Mouse (Mus musculus) lung, embryonic 15.5 days (tissue): ENCODE measurements around the gene Sugp1. TPM values are rescaled to one million over a fixed set of nuclear protein-coding genes. Genes with fewer than 3 reads are reported as not detected.

Experiments used
- ATAC-seq: fragments of 200-750 bp; cut with Nextera tagmentation; 2 replicates; pipeline ENCODE4 v1.8.0; 2017; ENCODE audit warnings: moderate number of reproducible peaks, borderline replicate concordance; ENCODE audit not compliant: low FRiP score, low TSS enrichment; ENCODE audit errors: extremely low read depth
- H3K27ac ChIP-seq: fragments of 300-500 bp; sonication (generic); 2 replicates; pipeline ENCODE4 v1.5.1; 2015; ENCODE audit warnings: moderate library complexity, mild to moderate bottlenecking, inconsistent platforms
- H3K27me3 ChIP-seq: fragments of 300-500 bp; sonication (generic); 2 replicates; pipeline ENCODE4 v1.6.1; 2015; ENCODE audit warnings: inconsistent platforms
- H3K36me3 ChIP-seq: fragments of 300-500 bp; sonication (generic); 2 replicates; pipeline ENCODE4 v1.6.1; 2015; ENCODE audit warnings: inconsistent platforms
- H3K4me1 ChIP-seq: fragments of 300-500 bp; sonication (generic); 2 replicates; pipeline ENCODE4 v1.6.1; 2015; ENCODE audit warnings: inconsistent platforms
- H3K4me2 ChIP-seq: fragments of 300-500 bp; sonication (generic); 2 replicates; pipeline ENCODE4 v1.6.1; 2015; ENCODE audit warnings: inconsistent platforms, mild to moderate bottlenecking, moderate library complexity
- H3K4me3 ChIP-seq: fragments of 300-500 bp; sonication (generic); 2 replicates; pipeline ENCODE4 v1.5.1; 2015; ENCODE audit warnings: mild to moderate bottlenecking, inconsistent platforms
- H3K9ac ChIP-seq: fragments of 300-500 bp; sonication (generic); 2 replicates; pipeline ENCODE4 v1.6.1; 2015; ENCODE audit warnings: inconsistent platforms
- H3K9me3 ChIP-seq: fragments of 300-500 bp; sonication (generic); 2 replicates; pipeline ENCODE4 v1.6.1; 2016; ENCODE audit warnings: inconsistent platforms
- WGBS: fragments of 180-500 bp; shearing (Covaris S2); methylation state at CpG from one replicate; pipeline ENCODE4 v1.1.7; 2015; 5-methylcytosine and 5-hydroxymethylcytosine counted together
- microRNA-seq: library from miRNA; unstranded; fragments of <30 nt; microRNA quantifications from one replicate; pipeline ENCODE4, GENCODE M21; 2016
- polyA plus RNA-seq: library from polyadenylated mRNA; unstranded; fragments of >200 nt; fragmentation: Nextera tagmentation; extraction: Ambion mirVana; gene quantifications from 2 replicates; pipeline ENCODE4 v1.2.1, GENCODE M21; 2015

Sugp1 gene
- polyA plus RNA-seq, 1 experiment from 2014 or later, result 44.8 TPM

DNA sequence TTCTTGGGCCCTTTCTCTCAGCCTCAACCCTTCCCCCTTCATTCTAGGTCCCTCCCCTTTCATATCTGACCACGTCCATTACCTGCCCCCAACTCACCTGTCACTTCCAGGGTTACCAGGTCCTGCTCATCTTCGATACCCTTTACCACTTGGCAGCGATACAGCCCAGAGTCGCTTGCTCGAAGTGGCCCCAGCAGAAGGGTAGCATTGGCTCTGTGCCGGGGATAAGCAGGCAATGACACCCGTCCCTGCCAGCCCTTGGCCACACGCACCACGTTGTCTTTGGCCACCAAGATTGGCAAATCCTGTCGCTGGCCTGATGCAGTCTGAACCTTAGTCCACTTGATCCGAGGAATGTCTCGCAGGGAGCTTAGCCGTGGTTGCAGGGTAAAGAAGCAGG is 72.3 kb downstream of the Sugp1 start:
- Histone ChIP-seq H3K36me3 (no peaks in the 10 kb centered on the region), H3K27ac (no peak overlapping the region), H3K4me3 (no peak overlapping the region), H3K4me2 (no peak overlapping the region), H3K27me3 (peaks cover 97% of the 10 kb centered on the region), H3K9ac (no peak overlapping the region), H3K9me3 (no peaks in the 10 kb centered on the region), H3K4me1 (no peaks in the 10 kb centered on the region)
- 68% methylated on average over 13 of the region's 13 CpGs for WGBS
- no peak for ATAC-seq

DNA sequence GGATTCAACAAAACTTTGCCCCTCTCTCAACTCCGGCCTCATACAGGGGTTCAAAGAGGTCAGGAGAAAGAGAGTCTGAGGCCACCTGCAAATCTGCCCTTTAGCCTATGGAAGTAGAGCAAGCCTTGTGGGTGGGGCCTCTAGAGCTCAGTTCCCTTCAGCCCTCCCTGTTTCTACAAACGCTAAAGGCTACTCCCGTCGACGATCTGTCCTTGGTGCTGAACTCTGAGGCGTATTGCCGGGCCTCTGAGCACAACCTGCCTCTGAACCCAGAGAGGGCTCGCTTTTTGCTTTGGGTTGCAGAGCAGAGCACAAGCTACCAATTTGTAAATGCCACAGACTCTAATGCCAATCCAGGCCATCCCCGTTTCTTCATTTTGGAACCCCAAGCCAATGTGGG is 75.0 kb downstream of the Sugp1 start:
- Histone ChIP-seq H3K4me1 (no peaks in the 10 kb centered on the region), H3K9ac (no peak overlapping the region), H3K36me3 (no peaks in the 10 kb centered on the region), H3K4me3 (no peak overlapping the region), H3K27me3 (peaks cover 83% of the 10 kb centered on the region), H3K4me2 (no peak overlapping the region), H3K27ac (no peak overlapping the region), H3K9me3 (no peaks in the 10 kb centered on the region)
- 5% methylated on average over 9 of the region's 9 CpGs for WGBS
- ATAC-seq, result no peak

DNA sequence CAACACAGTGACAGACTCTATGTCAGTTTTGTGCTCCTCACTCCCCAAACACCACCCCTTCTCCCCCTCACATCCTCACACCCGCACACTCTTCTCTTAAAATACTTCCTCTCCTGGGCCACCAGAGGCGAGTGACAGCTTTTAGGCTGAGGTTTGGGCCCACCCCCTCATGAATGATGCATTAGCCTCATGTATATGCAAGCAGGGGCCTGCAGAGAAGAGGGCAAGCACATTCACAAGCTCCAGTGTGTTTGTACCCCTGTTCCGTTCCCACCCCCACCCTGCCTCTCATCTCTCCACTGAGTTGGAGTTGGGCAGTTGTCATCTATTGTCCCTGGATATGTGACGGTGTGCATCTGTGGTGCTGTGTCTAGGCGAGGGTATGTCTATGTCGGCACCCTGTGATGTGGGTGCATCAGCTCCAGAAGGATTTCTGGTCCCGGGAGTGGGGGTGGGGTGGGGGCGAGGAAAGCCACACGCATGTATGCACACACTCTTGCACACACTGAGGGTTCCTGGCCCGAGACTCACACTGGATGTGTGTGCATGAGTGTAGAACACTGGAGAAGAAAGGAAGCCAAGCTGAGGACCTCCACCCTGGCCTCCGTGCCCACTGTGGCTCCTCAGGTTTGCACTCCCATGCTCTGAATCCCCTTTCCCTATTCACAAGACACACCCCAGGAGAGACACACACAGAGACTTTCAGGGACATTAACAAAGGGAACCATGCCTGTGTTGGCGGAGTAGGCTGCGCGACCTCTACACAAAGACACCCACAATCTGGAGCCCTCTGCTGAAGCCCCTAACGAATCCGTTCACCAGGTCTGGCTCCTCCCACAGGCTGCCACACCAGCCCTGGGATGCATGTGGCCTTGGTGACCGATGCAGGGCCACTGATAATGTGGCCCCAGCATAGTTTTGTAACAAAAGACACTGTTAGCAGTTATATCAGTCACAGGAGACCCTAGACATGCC is 76.4 kb downstream of the Sugp1 start:
- H3K4me1 ChIP-seq, result no peaks in the 10 kb centered on the region
- no peak overlapping the region for H3K9ac ChIP-seq
- H3K4me3 ChIP-seq, result no peak overlapping the region
- no peaks in the 10 kb centered on the region for H3K36me3 ChIP-seq
- ATAC-seq, result no peak
- 13% methylated on average over 17 of the region's 17 CpGs for WGBS
- no peak overlapping the region for H3K4me2 ChIP-seq
- H3K27ac ChIP-seq, result no peak overlapping the region
- peaks cover 69% of the 10 kb centered on the region for H3K27me3 ChIP-seq
- no peaks in the 10 kb centered on the region for H3K9me3 ChIP-seq

DNA sequence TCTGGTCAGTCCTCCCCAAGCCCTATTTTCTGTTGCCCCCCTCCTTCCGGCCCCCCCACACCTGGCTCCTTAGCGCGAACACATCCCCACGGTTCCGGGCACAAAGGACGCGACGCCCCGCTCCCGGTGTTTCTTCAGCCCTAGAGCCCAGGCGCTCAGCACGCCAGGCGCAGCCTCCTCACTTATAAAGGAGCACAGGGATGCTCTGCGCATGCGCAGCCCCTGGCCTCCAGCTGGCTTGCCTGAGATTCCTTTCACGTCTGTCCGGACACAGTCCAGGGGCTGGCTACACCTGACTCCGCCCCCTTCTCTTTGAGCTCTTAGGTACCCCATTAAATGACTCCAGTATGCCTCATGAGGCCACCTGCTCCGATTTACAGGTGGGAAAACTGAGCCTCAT is 78.1 kb downstream of the Sugp1 start, which contains the start of gene Ncan:
Gene Ncan, minus strand, starts transcription at position 207 of the 400 bp plus-strand sequence.
- Histone ChIP-seq H3K4me3 (no peak within 1 kb of the TSS), H3K4me2 (peak within 1 kb of the TSS; percentile 28), H3K4me1 (no peaks in the 10 kb centered on the region), H3K9ac (no peak within 1 kb of the TSS), H3K27me3 (peaks cover 52% of the 10 kb centered on the region), H3K36me3 (no peaks in the 10 kb centered on the region), H3K9me3 (no peaks in the 10 kb centered on the region), H3K27ac (no peak within 1 kb of the TSS)
- WGBS, result 1% methylated on average over 19 of the region's 19 CpGs
- no peak for ATAC-seq

Small RNAs within 50 kb of the gene (microRNA-seq; reads per million reads assigned to microRNA genes)
- gene Mir7066, result not detected

Other genes with a start within 250 kb of the Sugp1 start
- 7.6 and 8.5 TPM in 2 replicates for gene Gmip, start 234.1 kb upstream of the Sugp1 start, polyA plus RNA-seq
- gene Lpar2, start 220.4 kb upstream of the Sugp1 start, polyA plus RNA-seq, result 0.57 and 0.61 TPM in 2 replicates
- gene Pbx4, start 210.3 kb upstream of the Sugp1 start, polyA plus RNA-seq, result 10.1 and 11.4 TPM in 2 replicates
- 0.59 and 0.61 TPM in 2 replicates for gene Cilp2, start 155.1 kb upstream of the Sugp1 start, polyA plus RNA-seq
- 2.9 and 3.7 TPM in 2 replicates for gene Tssk6, start 140.6 kb upstream of the Sugp1 start, polyA plus RNA-seq
- gene Ndufa13, start 140.3 kb upstream of the Sugp1 start, polyA plus RNA-seq, result 162 and 177 TPM in 2 replicates
- gene Yjefn3, start 140.1 kb upstream of the Sugp1 start, polyA plus RNA-seq, result 4.0 and 5.5 TPM in 2 replicates
- 60.3 and 64.3 TPM in 2 replicates for gene Gatad2a, start 46.4 kb upstream of the Sugp1 start, polyA plus RNA-seq
- gene Mau2, start 79 bp upstream of the Sugp1 start, polyA plus RNA-seq, result 46.4 and 50.5 TPM in 2 replicates
- gene Tm6sf2, start 30.1 kb downstream of the Sugp1 start, polyA plus RNA-seq, result 0.54 TPM in 2 replicates
- gene Hapln4, start 40.6 kb downstream of the Sugp1 start, polyA plus RNA-seq, result not detected in 2 replicates
- 0.22 and 0.23 TPM in 2 replicates for gene Ncan, start 78.1 kb downstream of the Sugp1 start, polyA plus RNA-seq
- 30.9 and 32.5 TPM in 2 replicates for gene Nr2c2ap, start 88.5 kb downstream of the Sugp1 start, polyA plus RNA-seq
- 20.3 TPM in 2 replicates for gene Rfxank, start 96.3 kb downstream of the Sugp1 start, polyA plus RNA-seq
- 44.9 and 45.7 TPM in 2 replicates for gene Borcs8, start 96.7 kb downstream of the Sugp1 start, polyA plus RNA-seq
- 0.21 and 0.22 TPM in 2 replicates for gene Mef2b, start 96.9 kb downstream of the Sugp1 start, polyA plus RNA-seq
- gene Tmem161a, start 129.5 kb downstream of the Sugp1 start, polyA plus RNA-seq, result 69.7 TPM in 2 replicates
- 3.9 and 4.4 TPM in 2 replicates for gene Slc25a42, start 169.5 kb downstream of the Sugp1 start, polyA plus RNA-seq
- gene Sugp2, start 191.4 kb downstream of the Sugp1 start, polyA plus RNA-seq, result 26.7 and 27.7 TPM in 2 replicates
- gene Armc6, start 191.7 kb downstream of the Sugp1 start, polyA plus RNA-seq, result 24.2 and 30.1 TPM in 2 replicates
- 70.4 and 73.0 TPM in 2 replicates for gene Homer3, start 240.0 kb downstream of the Sugp1 start, polyA plus RNA-seq